ENCODE assay signal across 9 mouse cellular contexts in the genomic region with DNA sequence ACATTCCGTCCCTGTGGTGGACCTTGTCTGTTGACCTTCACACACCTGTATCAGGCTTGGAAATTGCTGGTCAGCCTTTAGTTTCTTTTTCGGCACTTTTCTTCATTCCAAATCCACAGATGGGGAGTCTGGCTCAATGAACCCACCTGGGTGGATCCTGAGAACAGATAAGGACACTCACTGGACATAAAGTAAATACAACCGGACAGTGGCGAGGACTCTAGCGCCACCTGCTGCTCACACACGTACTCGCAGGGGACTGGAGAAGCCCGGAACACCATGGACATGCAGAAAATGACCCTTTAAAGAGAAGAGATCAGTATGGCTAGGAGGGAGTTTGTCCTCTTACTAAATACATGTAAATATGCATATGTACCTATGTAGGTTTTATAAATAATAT.
A peak's percentile ranks its signal among the peaks of the same experiment; 100 is the strongest.
DNase-seq lines count a peak whose midpoint lies in the region; ATAC-seq and TF ChIP-seq lines count a peak whose summit lies in the region.
"Had no signal": no experiment of that assay in that cellular context is flagged by ENCODE, and none has a peak within 500 bp of the region (broad histone marks: within the 10 kb centered on the region; RNA-seq: fewer than 3 reads in every experiment).

No protein-coding gene starts in this region.

- H3K9me3 ChIP-seq in hindbrain, embryonic 14.5 days (ENCODE audit: control insufficient read depth, low read length) = no peaks in the 10 kb centered on the region
- H3K9me3 ChIP-seq in hindbrain, embryonic 13.5 days = no peaks in the 10 kb centered on the region
- H3K9me3 ChIP-seq in intestine, embryonic 14.5 days (ENCODE audit: control insufficient read depth, low read length) = no peaks in the 10 kb centered on the region
- H3K9me3 ChIP-seq: limb, embryonic 15.5 days had no signal

- H3K4me2 ChIP-seq in hindbrain, embryonic 14.5 days (replicated peaks) = no peak overlapping the region
- H3K4me2 ChIP-seq in hindbrain, embryonic 13.5 days = no peak overlapping the region
- no peak overlapping the region for H3K4me2 ChIP-seq in intestine, embryonic 14.5 days (ENCODE audit: low read length)
- H3K4me2 ChIP-seq: limb, embryonic 15.5 days had no signal

- H3K27me3 ChIP-seq in hindbrain, embryonic 14.5 days (ENCODE audit: control insufficient read depth, insufficient read depth, low read length) = no peaks in the 10 kb centered on the region
- peaks cover 12% of the 10 kb centered on the region for H3K27me3 ChIP-seq in hindbrain, embryonic 13.5 days
- no peaks in the 10 kb centered on the region for H3K27me3 ChIP-seq in intestine, embryonic 14.5 days (replicated peaks; ENCODE audit: control insufficient read depth, insufficient read depth, low read length)
- H3K27me3 ChIP-seq: limb, embryonic 15.5 days had no signal

- no peak for TF ChIP-seq POLR2A in cortical plate, adult 2 months (IDR thresholded peaks at IDR 0.05; ENCODE audit: extremely low read depth, insufficient read depth, low read length)

- no peaks in the 10 kb centered on the region for H3K36me3 ChIP-seq in hindbrain, embryonic 14.5 days (replicated peaks; ENCODE audit: control insufficient read depth, insufficient read depth)
- H3K36me3 ChIP-seq in hindbrain, embryonic 13.5 days = no peaks in the 10 kb centered on the region
- no peaks in the 10 kb centered on the region for H3K36me3 ChIP-seq in intestine, embryonic 14.5 days (ENCODE audit: control insufficient read depth, insufficient read depth, low read length)
- H3K36me3 ChIP-seq: limb, embryonic 15.5 days had no signal

- H3K4me3 ChIP-seq in hindbrain, embryonic 14.5 days (replicated peaks; ENCODE audit: low read length) = no peak overlapping the region
- no peak overlapping the region for H3K4me3 ChIP-seq in hindbrain, embryonic 13.5 days
- H3K4me3 ChIP-seq in cortical plate, adult 2 months (ENCODE audit: insufficient read depth, low read length) = no peak overlapping the region
- H3K4me3 ChIP-seq in intestine, embryonic 14.5 days (ENCODE audit: low read depth, low read length) = no peak overlapping the region
- H3K4me3 ChIP-seq: limb, embryonic 15.5 days had no signal

- DNase-seq in hindbrain, embryonic 14.5 days (ENCODE audit: low spot score) = peak; percentile 82
- peak; percentile 72 to 90 for DNase-seq in adrenal gland, adult (ENCODE audit: inconsistent age in 2 of 2, low spot score in 1 of 2)
- peak; percentile 89 for DNase-seq in intestine, embryonic 14.5 days (ENCODE audit: low spot score)
- peak; percentile 75 for DNase-seq in left cerebral cortex, postnatal 4 days
- peak; percentile 82 for DNase-seq in neural tube, embryonic 10.5 days (ENCODE audit: extremely low spot score, low spot score)
- peak; percentile 48 for DNase-seq in thymus, postnatal 25 days

- H3K27ac ChIP-seq in hindbrain, embryonic 14.5 days = no peak overlapping the region
- no peak overlapping the region for H3K27ac ChIP-seq in hindbrain, embryonic 13.5 days
- H3K27ac ChIP-seq in cortical plate, adult 2 months (ENCODE audit: insufficient read depth, low read length) = no peak overlapping the region
- no peak overlapping the region for H3K27ac ChIP-seq in intestine, embryonic 14.5 days (ENCODE audit: low read depth)
- H3K27ac ChIP-seq: limb, embryonic 15.5 days had no signal

- 0 out of 2 replicates have a peak, but pooled peaks cover 5% of the 10 kb centered on the region for H3K4me1 ChIP-seq in hindbrain, embryonic 14.5 days (replicated peaks; ENCODE audit: control insufficient read depth, insufficient read depth, low read length)
- 0 out of 2 replicates have a peak, but pooled peaks cover 6% of the 10 kb centered on the region for H3K4me1 ChIP-seq in hindbrain, embryonic 13.5 days (replicated peaks)
- H3K4me1 ChIP-seq in cortical plate, adult 2 months (ENCODE audit: control insufficient read depth, insufficient read depth, low read length) = no peaks in the 10 kb centered on the region
- peaks cover 7% of the 10 kb centered on the region; the same call in 1 of the 2 replicates for H3K4me1 ChIP-seq in intestine, embryonic 14.5 days (replicated peaks; ENCODE audit: control insufficient read depth, insufficient read depth, low read length)

- WGBS in hindbrain, embryonic 14.5 days = 21% methylated on average over 8 of the region's 8 CpGs
- 21% methylated on average over 8 of the region's 8 CpGs for WGBS in hindbrain, embryonic 13.5 days
- WGBS in intestine, embryonic 14.5 days = 16% methylated on average over 8 of the region's 8 CpGs

- intact Hi-C loops in left cerebral cortex, postnatal 4 days (cut with DNase I) = loop anchor here (2.0 to 5.0 kb wide), 2 partner anchors 114 to 438 kb away; a partner anchor contains a TSS

- peak; percentile 91 for TF ChIP-seq CTCF in cortical plate, adult 2 months (IDR thresholded peaks at IDR 0.05; ENCODE audit: extremely low read depth, insufficient read depth, low read length)

- H3K9ac ChIP-seq in hindbrain, embryonic 14.5 days = no peak overlapping the region
- H3K9ac ChIP-seq in hindbrain, embryonic 13.5 days = no peak overlapping the region
- H3K9ac ChIP-seq in intestine, embryonic 14.5 days (ENCODE audit: low read length) = no peak overlapping the region
- H3K9ac ChIP-seq: limb, embryonic 15.5 days had no signal

- ATAC-seq in hindbrain, embryonic 14.5 days (ENCODE audit: low FRiP score) = no peak
- no peak for ATAC-seq in hindbrain, embryonic 13.5 days (ENCODE audit: low FRiP score)
- no peak; the same call in 1 of the 2 replicates for ATAC-seq in intestine, embryonic 14.5 days (replicated peaks; ENCODE audit: low FRiP score, low TSS enrichment, low read depth)
